Comparison of ENCODE assay signal across 11 mouse cellular contexts in the genomic region with DNA sequence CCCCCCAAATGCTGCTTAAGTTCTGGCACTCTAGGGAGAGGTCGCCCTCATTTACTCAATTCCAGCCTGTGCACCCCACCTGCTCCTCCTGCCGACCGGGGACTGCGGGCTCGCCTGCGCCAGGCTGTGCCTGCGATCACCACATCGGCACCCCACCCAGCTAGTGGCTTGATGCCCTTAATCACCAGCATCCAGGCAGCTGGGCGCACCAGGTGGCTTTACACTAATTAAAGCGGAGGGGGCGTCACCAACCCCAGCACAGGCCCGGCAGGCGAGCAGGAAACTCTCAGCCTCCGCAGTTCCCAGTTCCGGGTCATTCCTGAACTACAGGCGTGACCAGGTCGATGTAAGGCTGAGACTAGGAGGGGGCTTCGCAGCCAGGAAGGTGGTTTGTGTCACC.
DNase-seq lines count a peak whose midpoint lies in the region; ATAC-seq and TF ChIP-seq lines count a peak whose summit lies in the region.
"Had no signal": no experiment of that assay in that cellular context is flagged by ENCODE, and none has a peak within 500 bp of the region (broad histone marks: within the 10 kb centered on the region; RNA-seq: fewer than 3 reads in every experiment).

No protein-coding gene starts in this region.

- H3K4me3 ChIP-seq in ES-E14 (ENCODE audit: insufficient read depth in 1 of 2, low read depth in 1 of 2, low read length in 2 of 2, poor library complexity in 1 of 2, severe bottlenecking in 1 of 2) = no peak overlapping the region
- no peak overlapping the region for H3K4me3 ChIP-seq in hindbrain, embryonic 14.5 days (replicated peaks; ENCODE audit: low read length)
- 0 out of 2 replicates have a peak overlapping the region, but pooled peaks have one; percentile 16 for H3K4me3 ChIP-seq in midbrain, embryonic 13.5 days (replicated peaks)
- H3K4me3 ChIP-seq: liver, embryonic 13.5 days had no signal

- no peaks in the 10 kb centered on the region for H3K9me3 ChIP-seq in ES-E14 (ENCODE audit: control insufficient read depth, insufficient read depth, low read depth, low read length)
- no peaks in the 10 kb centered on the region for H3K9me3 ChIP-seq in hindbrain, embryonic 14.5 days (ENCODE audit: control insufficient read depth, low read length)
- no peaks in the 10 kb centered on the region for H3K9me3 ChIP-seq in midbrain, embryonic 13.5 days
- H3K9me3 ChIP-seq: liver, embryonic 13.5 days had no signal

- H3K27me3 ChIP-seq in hindbrain, embryonic 14.5 days (ENCODE audit: control insufficient read depth, insufficient read depth, low read length) = peaks cover 24% of the 10 kb centered on the region
- peaks cover 43% of the 10 kb centered on the region for H3K27me3 ChIP-seq in midbrain, embryonic 13.5 days

- under 1% methylated on average over 18 of the region's 18 CpGs for WGBS in hindbrain, embryonic 14.5 days
- WGBS in midbrain, embryonic 13.5 days = under 1% methylated on average over 18 of the region's 18 CpGs

- in situ Hi-C loops in ES-E14 (cut with MboI; ENCODE audit: low sequenced_read_pairs in 2 of 2, unreplicated experiment in 2 of 2) = no loop called here

- peak; percentile 13 for DNase-seq in ES-E14 (ENCODE audit: low read depth, low spot score)
- peak; percentile 14 for DNase-seq in brain, adult 2 months (ENCODE audit: low read depth, low spot score)
- no peak for DNase-seq in hindbrain, embryonic 14.5 days (ENCODE audit: low spot score)
- no peak for DNase-seq in frontal cortex, postnatal 25 days (ENCODE audit: low spot score in 2 of 2)
- no peak for DNase-seq in layer of hippocampus, adult 11-12 months (ENCODE audit: low spot score)
- no peak for DNase-seq in c-Kit-positive CD71-positive TER-119-positive erythroid progenitor cells, embryonic 14.5 days (ENCODE audit: low spot score)
- no peak for DNase-seq in thymus, postnatal 25 days
- DNase-seq: kidney, adult 9 months; liver, embryonic 13.5 days had no signal

- no peak overlapping the region for H3K27ac ChIP-seq in ES-E14 (ENCODE audit: insufficient read depth, low read depth, low read length, poor library complexity, severe bottlenecking)
- no peak overlapping the region for H3K27ac ChIP-seq in hindbrain, embryonic 14.5 days
- 0 out of 2 replicates have a peak overlapping the region, but pooled peaks have one; percentile 1 for H3K27ac ChIP-seq in midbrain, embryonic 13.5 days
- H3K27ac ChIP-seq: liver, embryonic 13.5 days had no signal

- H3K9ac ChIP-seq in ES-E14 (ENCODE audit: insufficient read depth, low read depth, low read length, poor library complexity, severe bottlenecking) = no peak overlapping the region
- H3K9ac ChIP-seq in hindbrain, embryonic 14.5 days = 0 out of 2 replicates have a peak overlapping the region, but pooled peaks have one; percentile 28
- no peak overlapping the region; the same call in 1 of the 2 replicates for H3K9ac ChIP-seq in midbrain, embryonic 13.5 days (replicated peaks)
- H3K9ac ChIP-seq: liver, embryonic 13.5 days had no signal

- ATAC-seq in hindbrain, embryonic 14.5 days (ENCODE audit: low FRiP score) = peak; percentile 40; the same call in 1 of the 2 replicates
- peak; percentile 83 for ATAC-seq in midbrain, embryonic 13.5 days
- ATAC-seq: Patski had no signal

- H3K4me2 ChIP-seq in hindbrain, embryonic 14.5 days (replicated peaks) = peak overlapping the region; percentile 25
- H3K4me2 ChIP-seq in midbrain, embryonic 13.5 days (replicated peaks) = peak overlapping the region; percentile 45
- H3K4me2 ChIP-seq: liver, embryonic 13.5 days had no signal

- no peaks in the 10 kb centered on the region for H3K4me1 ChIP-seq in ES-E14 (ENCODE audit: control insufficient read depth in 2 of 2, insufficient read depth in 2 of 2, low read length in 2 of 2, poor library complexity in 1 of 2)
- peaks cover 14% of the 10 kb centered on the region for H3K4me1 ChIP-seq in hindbrain, embryonic 14.5 days (replicated peaks; ENCODE audit: control insufficient read depth, insufficient read depth, low read length)
- H3K4me1 ChIP-seq in midbrain, embryonic 13.5 days (replicated peaks) = peaks cover 19% of the 10 kb centered on the region
- H3K4me1 ChIP-seq: liver, embryonic 13.5 days had no signal

- H3K36me3 ChIP-seq in ES-E14 (ENCODE audit: control insufficient read depth, insufficient read depth, low read length, poor library complexity, severe bottlenecking) = no peaks in the 10 kb centered on the region
- H3K36me3 ChIP-seq in hindbrain, embryonic 14.5 days (replicated peaks; ENCODE audit: control insufficient read depth, insufficient read depth) = no peaks in the 10 kb centered on the region
- H3K36me3 ChIP-seq in midbrain, embryonic 13.5 days = no peaks in the 10 kb centered on the region
- H3K36me3 ChIP-seq: liver, embryonic 13.5 days had no signal

TF ChIP-seq in ES-E14, 5 proteins besides CTCF, POLR2A, EP300 and RAD21:
- TF ChIP-seq CHD2 (IDR thresholded peaks at IDR 0.05; ENCODE audit: low read depth, low read length) = no peak
- no peak for TF ChIP-seq HCFC1 (IDR thresholded peaks at IDR 0.05; ENCODE audit: borderline replicate concordance, insufficient read depth, low read length)
- TF ChIP-seq ZC3H11A (IDR thresholded peaks at IDR 0.05; ENCODE audit: borderline replicate concordance, low read depth, low read length) = no peak
- TF ChIP-seq ZNF384 (IDR thresholded peaks at IDR 0.05; ENCODE audit: low read depth, low read length) = no peak
- no peak for TF ChIP-seq MAFK (IDR thresholded peaks at IDR 0.05; ENCODE audit: insufficient read depth, low read depth, low read length)

Comparison
In these comparisons a context has a peak if more than half of its experiments do, and no peak if none do; other contexts are left out.
1. DNase-seq: peak in ES-E14 (single experiment) and brain, adult 2 months (single experiment); none in hindbrain, embryonic 14.5 days (single experiment), frontal cortex, postnatal 25 days (0 of 2), layer of hippocampus, adult 11-12 months (single experiment), c-Kit-positive CD71-positive TER-119-positive erythroid progenitor cells, embryonic 14.5 days (single experiment) and thymus, postnatal 25 days (single experiment).